ENCODE assay signal across 26 mouse cellular contexts in genomic region chr5:99587994-99588393, GRCm38 (mm10).
A peak's percentile ranks its signal among the peaks of the same experiment; 100 is the strongest.
DNase-seq lines count a peak whose midpoint lies in the region; ATAC-seq and TF ChIP-seq lines count a peak whose summit lies in the region.
"Had no signal": no experiment of that assay in that cellular context is flagged by ENCODE, and none has a peak within 500 bp of the region (broad histone marks: within the 10 kb centered on the region; RNA-seq: fewer than 3 reads in every experiment).

No protein-coding gene starts in this region.

- H3K4me1 ChIP-seq in cortical plate, adult 2 months (ENCODE audit: control insufficient read depth, insufficient read depth, low read length): no peaks in the 10 kb centered on the region
- H3K4me1 ChIP-seq: heart, embryonic 10.5 days; heart, embryonic 13.5 days; intestine, embryonic 15.5 days had no signal

- TF ChIP-seq POLR2A in cortical plate, adult 2 months (IDR thresholded peaks at IDR 0.05; ENCODE audit: extremely low read depth, insufficient read depth, low read length): no peak

- TF ChIP-seq CTCF in cortical plate, adult 2 months (IDR thresholded peaks at IDR 0.05; ENCODE audit: extremely low read depth, insufficient read depth, low read length): no peak

- H3K4me3 ChIP-seq in cortical plate, adult 2 months (ENCODE audit: insufficient read depth, low read length): peak overlapping the region; percentile 18
- H3K4me3 ChIP-seq: embryonic facial prominence, embryonic 10.5 days; embryonic facial prominence, embryonic 13.5 days; erythroblast, embryonic 14.5 days; forebrain, embryonic 13.5 days; heart, adult 2 months; heart, embryonic 10.5 days; heart, embryonic 13.5 days; hindbrain, embryonic 13.5 days; intestine, embryonic 15.5 days had no signal

- peak; percentile 86 for ATAC-seq in frontal cortex, adult (ENCODE audit: low TSS enrichment)
- ATAC-seq: activated CD4-positive, CD25-positive, alpha-beta regulatory T cell, adult 4 months; CD4-positive, CD25-positive, alpha-beta regulatory T cell, adult 4 months; forebrain, embryonic 13.5 days; hindbrain, embryonic 16.5 days; intestine, embryonic 15.5 days had no signal

- DNase-seq in frontal cortex, postnatal 36 days (ENCODE audit: low spot score in 2 of 2): no peak
- peak; percentile 30 for DNase-seq in right cerebral cortex, adult 18-20 months
- no peak for DNase-seq in right cerebral cortex, adult 2 months (ENCODE audit: low spot score in 2 of 2)
- DNase-seq in cerebellum, postnatal 36 days: no peak
- DNase-seq: adrenal gland, adult 8-10 months; adrenal gland, postnatal 25 days; cerebellum, adult 18-20 months; cerebellum, adult 9-10 months; cerebellum, postnatal 14 days; embryo, embryonic 11 days; gastrocnemius, postnatal 25 days; heart, adult 2 months; kidney, adult 11 months had no signal

- peak overlapping the region; percentile 86 for H3K27ac ChIP-seq in cortical plate, adult 2 months (ENCODE audit: insufficient read depth, low read length)
- H3K27ac ChIP-seq: embryonic facial prominence, embryonic 10.5 days; embryonic facial prominence, embryonic 13.5 days; forebrain, embryonic 13.5 days; heart, adult 2 months; heart, embryonic 10.5 days; heart, embryonic 13.5 days; hindbrain, embryonic 13.5 days; intestine, embryonic 15.5 days had no signal
